Mouse (Mus musculus) neural tube, embryonic 11.5 days (tissue): ENCODE results near the gene Man2a1. TPM values are rescaled to one million over a fixed set of nuclear protein-coding genes. Genes with fewer than 3 reads are reported as not detected.
A peak's percentile ranks its signal among the peaks of the same experiment; 100 is the strongest.

Source experiments
- ATAC-seq: fragments of 200-750 bp; cut with Nextera tagmentation; 2 replicates; pipeline ENCODE4 v1.8.0; 2017; ENCODE audit warnings: moderate number of reproducible peaks, mild to moderate bottlenecking, moderate TSS enrichment, moderate library complexity; ENCODE audit not compliant: insufficient read depth, low FRiP score, low TSS enrichment
- DNase-seq: peaks from one replicate; pipeline ENCODE4 v3.0.0-alpha.2; 2015; ENCODE audit warnings: low spot score
- H3K27ac ChIP-seq: fragments of 300-500 bp; sonication (generic); 2 replicates; pipeline ENCODE4 v1.5.1; 2014; ENCODE audit warnings: low read depth, mild to moderate bottlenecking, low read length
- H3K27me3 ChIP-seq: fragments of 300-500 bp; sonication (generic); 2 replicates; pipeline ENCODE4 v1.6.1; 2014; ENCODE audit warnings: mild to moderate bottlenecking, low read length, mixed read lengths; ENCODE audit not compliant: control insufficient read depth, insufficient read depth
- H3K36me3 ChIP-seq: fragments of 300-500 bp; sonication (generic); 2 replicates; pipeline ENCODE4 v1.6.1; 2014; ENCODE audit warnings: mild to moderate bottlenecking, low read length, moderate library complexity, mixed read lengths; ENCODE audit not compliant: control insufficient read depth, insufficient read depth
- H3K4me1 ChIP-seq: fragments of 300-500 bp; sonication (generic); 2 replicates; pipeline ENCODE4 v1.6.1; 2014; ENCODE audit warnings: low read length, mixed read lengths; ENCODE audit not compliant: control insufficient read depth, insufficient read depth
- H3K4me2 ChIP-seq: fragments of 300-500 bp; sonication (generic); 2 replicates; pipeline ENCODE4 v1.6.1; 2014; ENCODE audit warnings: low read depth, mild to moderate bottlenecking, moderate library complexity
- H3K4me3 ChIP-seq: fragments of 300-500 bp; sonication (generic); 2 replicates; pipeline ENCODE4 v1.5.1; 2014; ENCODE audit warnings: low read depth, low read length
- H3K9ac ChIP-seq: fragments of 300-500 bp; sonication (generic); 2 replicates; pipeline ENCODE4 v1.6.1; 2014; ENCODE audit warnings: mild to moderate bottlenecking, low read length
- H3K9me3 ChIP-seq: fragments of 300-500 bp; sonication (generic); 2 replicates; pipeline ENCODE4 v1.6.1; 2016; ENCODE audit warnings: low read length; ENCODE audit not compliant: control insufficient read depth
- WGBS: fragments of 180-500 bp; shearing (Covaris S2); extraction: QIAGEN DNeasy Blood & Tissue Kit; methylation state at CpG from one replicate; pipeline ENCODE4 v1.1.7; 2014; 5-methylcytosine and 5-hydroxymethylcytosine counted together
- polyA plus RNA-seq: library from polyadenylated mRNA; unstranded; fragments of >200 nt; fragmentation: Nextera tagmentation; extraction: Ambion mirVana; gene quantifications from 2 replicates; pipeline ENCODE4 v1.2.1, GENCODE M21; 2014

Man2a1 gene
- polyA plus RNA-seq = 4.7 and 4.8 TPM in 2 replicates

- Histone ChIP-seq H3K36me3 (no peaks in the 10 kb centered on the region), H3K9me3 (no peaks in the 10 kb centered on the region), H3K4me2 (peak within 1 kb of the TSS; percentile 99), H3K4me1 (peaks cover 13% of the 10 kb centered on the region; the same call in 1 of the 2 replicates), H3K9ac (peak within 1 kb of the TSS; percentile 87), H3K4me3 (peak within 1 kb of the TSS; percentile 86), H3K27ac (peak within 1 kb of the TSS; percentile 84), H3K27me3 (no peaks in the 10 kb centered on the region)
- peak; percentile 95 for DNase-seq
- peak; percentile 98 for ATAC-seq
- 0% methylated on average over 16 of the region's 69 CpGs for WGBS
These were observed at the start of gene Man2a1 for GRCm38 (mm10) chr17:64600372-64601090. Gene Man2a1 (plus strand): TSS chr17:64600736.

GRCm38 (mm10) chr17:64553358-64553757, 47.2 kb upstream of the Man2a1 start:
- ATAC-seq = no peak
- 94% methylated on average over 10 of the region's 10 CpGs for WGBS
- no peak overlapping the region for H3K4me3 ChIP-seq
- no peak overlapping the region for H3K27ac ChIP-seq
- H3K36me3 ChIP-seq = no peaks in the 10 kb centered on the region
- H3K4me2 ChIP-seq = no peak overlapping the region
- no peak for DNase-seq
- H3K4me1 ChIP-seq = no peaks in the 10 kb centered on the region
- H3K9me3 ChIP-seq = no peaks in the 10 kb centered on the region
- no peaks in the 10 kb centered on the region for H3K27me3 ChIP-seq
- H3K9ac ChIP-seq = no peak overlapping the region

GRCm38 (mm10) chr17:64554901-64555300, 45.6 kb upstream of the Man2a1 start:
- WGBS = 78% methylated on average over 3 of the region's 3 CpGs
- Histone ChIP-seq H3K27ac (no peak overlapping the region), H3K9me3 (no peaks in the 10 kb centered on the region), H3K36me3 (no peaks in the 10 kb centered on the region), H3K4me1 (no peaks in the 10 kb centered on the region), H3K9ac (no peak overlapping the region), H3K27me3 (no peaks in the 10 kb centered on the region), H3K4me3 (no peak overlapping the region), H3K4me2 (no peak overlapping the region)
- ATAC-seq (no peak), DNase-seq (no peak)

- Histone ChIP-seq H3K4me1 (no peaks in the 10 kb centered on the region; the same call in 1 of the 2 replicates), H3K27me3 (no peaks in the 10 kb centered on the region), H3K4me3 (no peak overlapping the region), H3K4me2 (no peak overlapping the region), H3K9ac (no peak overlapping the region), H3K36me3 (no peaks in the 10 kb centered on the region), H3K9me3 (no peaks in the 10 kb centered on the region), H3K27ac (no peak overlapping the region)
- no peak for ATAC-seq
- DNase-seq = no peak
- WGBS = 85% methylated on average over 22 of the region's 22 CpGs
These were observed 43.7 kb upstream of the Man2a1 start for GRCm38 (mm10) chr17:64556661-64557445.

GRCm38 (mm10) chr17:64558994-64559540, 41.5 kb upstream of the Man2a1 start:
- no peaks in the 10 kb centered on the region for H3K9me3 ChIP-seq
- no peak overlapping the region for H3K27ac ChIP-seq
- no peaks in the 10 kb centered on the region for H3K36me3 ChIP-seq
- DNase-seq (peak; percentile 50), ATAC-seq (no peak)
- H3K4me3 ChIP-seq = no peak overlapping the region
- no peak overlapping the region for H3K9ac ChIP-seq
- 6% methylated on average over 4 of the region's 4 CpGs for WGBS
- H3K4me2 ChIP-seq = no peak overlapping the region
- H3K4me1 ChIP-seq = no peaks in the 10 kb centered on the region; the same call in 1 of the 2 replicates
- H3K27me3 ChIP-seq = no peaks in the 10 kb centered on the region

GRCm38 (mm10) chr17:64566435-64566834, 34.1 kb upstream of the Man2a1 start:
- no peaks in the 10 kb centered on the region for H3K9me3 ChIP-seq
- no peaks in the 10 kb centered on the region for H3K36me3 ChIP-seq
- no peak for DNase-seq
- H3K4me2 ChIP-seq = no peak overlapping the region
- 70% methylated on average over 6 of the region's 6 CpGs for WGBS
- no peak overlapping the region for H3K9ac ChIP-seq
- ATAC-seq = no peak
- H3K4me3 ChIP-seq = no peak overlapping the region
- no peaks in the 10 kb centered on the region for H3K4me1 ChIP-seq
- no peaks in the 10 kb centered on the region for H3K27me3 ChIP-seq
- no peak overlapping the region for H3K27ac ChIP-seq

- H3K9me3 ChIP-seq = no peaks in the 10 kb centered on the region
- no peak overlapping the region for H3K9ac ChIP-seq
- H3K4me3 ChIP-seq = no peak overlapping the region
- no peak overlapping the region for H3K4me2 ChIP-seq
- H3K36me3 ChIP-seq = no peaks in the 10 kb centered on the region
- no peak for DNase-seq
- no peak for ATAC-seq
- no peak overlapping the region for H3K27ac ChIP-seq
- no peaks in the 10 kb centered on the region for H3K4me1 ChIP-seq
- 96% methylated on average over 3 of the region's 3 CpGs for WGBS
- H3K27me3 ChIP-seq = no peaks in the 10 kb centered on the region
These were observed 33.0 kb upstream of the Man2a1 start for GRCm38 (mm10) chr17:64567546-64567945.

- ATAC-seq (no peak), DNase-seq (no peak)
- no peaks in the 10 kb centered on the region for H3K27me3 ChIP-seq
- no peaks in the 10 kb centered on the region for H3K9me3 ChIP-seq
- WGBS = 92% methylated on average over 9 of the region's 9 CpGs
- no peak overlapping the region for H3K4me2 ChIP-seq
- H3K9ac ChIP-seq = no peak overlapping the region
- no peaks in the 10 kb centered on the region for H3K4me1 ChIP-seq
- H3K36me3 ChIP-seq = no peaks in the 10 kb centered on the region
- H3K4me3 ChIP-seq = no peak overlapping the region
- no peak overlapping the region for H3K27ac ChIP-seq
These were observed 26.6 kb upstream of the Man2a1 start for GRCm38 (mm10) chr17:64573981-64574380.
